Mouse (Mus musculus): ENCODE data around the gene Wdr46. TPM values are rescaled to one million over a fixed set of nuclear protein-coding genes. Genes with fewer than 3 reads are reported as not detected.

Gene Wdr46
- total and polyA plus RNA-seq, 2 experiments from 2014 or later = 15.7 to 17.3 TPM

- DNase-seq (ENCODE audit: low spot score) (no peak), ATAC-seq (ENCODE audit: low FRiP score) (no peak)
Measured at GRCm38 (mm10) chr17:33911813-33912414, 28.5 kb upstream of the Wdr46 start.

GRCm38 (mm10) chr17:33913264-33913663 lies 27.2 kb upstream of the Wdr46 start:
- ATAC-seq (ENCODE audit: low FRiP score) (no peak), DNase-seq (ENCODE audit: low spot score) (no peak)
- no peak overlapping the region for H3K4me3 ChIP-seq (ENCODE audit: low read depth, low read length)
- H3K9ac ChIP-seq (replicated peaks; ENCODE audit: low read length, poor library complexity, severe bottlenecking) = no peak overlapping the region
- H3K27me3 ChIP-seq (ENCODE audit: insufficient read depth, low read length) = no peaks in the 10 kb centered on the region
- H3K9me3 ChIP-seq (ENCODE audit: low read length) = no peaks in the 10 kb centered on the region
- TF ChIP-seq CTCF (IDR thresholded peaks at IDR 0.05) = no peak
- 92% methylated on average over 10 of the region's 10 CpGs for WGBS
- H3K4me2 ChIP-seq (ENCODE audit: low read depth, low read length, poor library complexity, severe bottlenecking) = no peak overlapping the region
- H3K36me3 ChIP-seq (ENCODE audit: insufficient read depth, low read length) = peaks cover 27% of the 10 kb centered on the region
- no peak overlapping the region for H3K27ac ChIP-seq (ENCODE audit: low read depth, low read length)
- H3K4me1 ChIP-seq (ENCODE audit: insufficient read depth, low read length) = peaks cover 5% of the 10 kb centered on the region; the same call in 1 of the 2 replicates

More at GRCm38 (mm10) chr17:33911813-33912414, 28.5 kb upstream of the Wdr46 start:
- H3K9me3 ChIP-seq (ENCODE audit: low read length) = no peaks in the 10 kb centered on the region
- no peak overlapping the region for H3K4me2 ChIP-seq (ENCODE audit: low read depth, low read length, poor library complexity, severe bottlenecking)
- no peak overlapping the region for H3K27ac ChIP-seq (ENCODE audit: low read depth, low read length)
- H3K36me3 ChIP-seq (ENCODE audit: insufficient read depth, low read length) = peaks cover 27% of the 10 kb centered on the region
- no peak overlapping the region for H3K4me3 ChIP-seq (ENCODE audit: low read depth, low read length)
- no peak overlapping the region for H3K9ac ChIP-seq (replicated peaks; ENCODE audit: low read length, poor library complexity, severe bottlenecking)
- no peak for TF ChIP-seq CTCF (IDR thresholded peaks at IDR 0.05)
- H3K27me3 ChIP-seq (ENCODE audit: insufficient read depth, low read length) = no peaks in the 10 kb centered on the region
- peaks cover 5% of the 10 kb centered on the region; the same call in 1 of the 2 replicates for H3K4me1 ChIP-seq (ENCODE audit: insufficient read depth, low read length)
- WGBS = 90% methylated on average over 28 of the region's 28 CpGs

- WGBS = 99% methylated on average over 8 of the region's 8 CpGs
- H3K27me3 ChIP-seq (ENCODE audit: insufficient read depth, low read length) = no peaks in the 10 kb centered on the region
- DNase-seq (ENCODE audit: low spot score) = no peak
- TF ChIP-seq CTCF (IDR thresholded peaks at IDR 0.05) = no peak
- H3K36me3 ChIP-seq (ENCODE audit: insufficient read depth, low read length) = peaks cover 27% of the 10 kb centered on the region
- ATAC-seq (ENCODE audit: low FRiP score) = no peak
- no peak overlapping the region for H3K9ac ChIP-seq (replicated peaks; ENCODE audit: low read length, poor library complexity, severe bottlenecking)
- H3K4me3 ChIP-seq (ENCODE audit: low read depth, low read length) = no peak overlapping the region
- no peak overlapping the region for H3K27ac ChIP-seq (ENCODE audit: low read depth, low read length)
- H3K4me2 ChIP-seq (ENCODE audit: low read depth, low read length, poor library complexity, severe bottlenecking) = no peak overlapping the region
- H3K9me3 ChIP-seq (ENCODE audit: low read length) = no peaks in the 10 kb centered on the region
- H3K4me1 ChIP-seq (ENCODE audit: insufficient read depth, low read length) = peaks cover 5% of the 10 kb centered on the region; the same call in 1 of the 2 replicates
Measured at GRCm38 (mm10) chr17:33913905-33914304, 26.6 kb upstream of the Wdr46 start.

GRCm38 (mm10) chr17:33914969-33915391 lies 25.5 kb upstream of the Wdr46 start:
- 66% methylated on average over 13 of the region's 13 CpGs for WGBS
- Histone ChIP-seq H3K4me3 (ENCODE audit: low read depth, low read length) (peak overlapping the region; percentile 54; the same call in 1 of the 2 replicates), H3K9ac (replicated peaks; ENCODE audit: low read length, poor library complexity, severe bottlenecking) (no peak overlapping the region), H3K27ac (ENCODE audit: low read depth, low read length) (no peak overlapping the region), H3K27me3 (ENCODE audit: insufficient read depth, low read length) (no peaks in the 10 kb centered on the region), H3K4me1 (ENCODE audit: insufficient read depth, low read length) (peaks cover 5% of the 10 kb centered on the region; the same call in 1 of the 2 replicates), H3K9me3 (ENCODE audit: low read length) (no peaks in the 10 kb centered on the region), H3K4me2 (ENCODE audit: low read depth, low read length, poor library complexity, severe bottlenecking) (0 out of 2 replicates have a peak overlapping the region, but pooled peaks have one; percentile 69), H3K36me3 (ENCODE audit: insufficient read depth, low read length) (peaks cover 27% of the 10 kb centered on the region)
- ATAC-seq (ENCODE audit: low FRiP score) = no peak
- peak; percentile 35 for TF ChIP-seq CTCF (IDR thresholded peaks at IDR 0.05)
- no peak for DNase-seq (ENCODE audit: low spot score)

- TF ChIP-seq CTCF (IDR thresholded peaks at IDR 0.05) = no peak
- Histone ChIP-seq H3K9ac (replicated peaks; ENCODE audit: low read length, poor library complexity, severe bottlenecking) (peak within 1 kb of the TSS; percentile 67), H3K4me1 (ENCODE audit: insufficient read depth, low read length) (no peaks in the 10 kb centered on the region), H3K4me2 (ENCODE audit: low read depth, low read length, poor library complexity, severe bottlenecking) (peak within 1 kb of the TSS; percentile 69), H3K36me3 (ENCODE audit: insufficient read depth, low read length) (peaks cover 27% of the 10 kb centered on the region), H3K4me3 (ENCODE audit: low read depth, low read length) (peak within 1 kb of the TSS; percentile 54), H3K27ac (ENCODE audit: low read depth, low read length) (peak within 1 kb of the TSS; percentile 59), H3K9me3 (ENCODE audit: low read length) (no peaks in the 10 kb centered on the region), H3K27me3 (ENCODE audit: insufficient read depth, low read length) (no peaks in the 10 kb centered on the region)
- peak; percentile 99 for DNase-seq (ENCODE audit: low spot score)
- peak; percentile 91 for ATAC-seq (ENCODE audit: low FRiP score)
- 1% methylated on average over 30 of the region's 34 CpGs for WGBS
Measured at GRCm38 (mm10) chr17:33915671-33916250, 24.7 kb upstream of the Wdr46 start, which contains the start of the genes Tapbp and Zbtb22. TSS of gene Tapbp (plus strand) at chr17:33915899. TSS of gene Zbtb22 (plus strand) at chr17:33915904.

- Histone ChIP-seq H3K9ac (replicated peaks; ENCODE audit: low read length, poor library complexity, severe bottlenecking) (peak overlapping the region; percentile 67), H3K4me3 (ENCODE audit: low read depth, low read length) (peak overlapping the region; percentile 54), H3K4me1 (ENCODE audit: insufficient read depth, low read length) (no peaks in the 10 kb centered on the region), H3K27me3 (ENCODE audit: insufficient read depth, low read length) (no peaks in the 10 kb centered on the region), H3K36me3 (ENCODE audit: insufficient read depth, low read length) (peaks cover 25% of the 10 kb centered on the region), H3K27ac (ENCODE audit: low read depth, low read length) (peak overlapping the region; percentile 59; the same call in 1 of the 2 replicates), H3K9me3 (ENCODE audit: low read length) (no peaks in the 10 kb centered on the region), H3K4me2 (ENCODE audit: low read depth, low read length, poor library complexity, severe bottlenecking) (peak overlapping the region; percentile 69)
- no peak for TF ChIP-seq CTCF (IDR thresholded peaks at IDR 0.05)
- peak; percentile 6 for ATAC-seq (ENCODE audit: low FRiP score)
- WGBS = under 1% methylated on average over 10 of the region's 20 CpGs
- DNase-seq (ENCODE audit: low spot score) = peak; percentile 64
Measured at GRCm38 (mm10) chr17:33916294-33916693, 24.2 kb upstream of the Wdr46 start.
